Mouse (Mus musculus) lung, postnatal 0 days (tissue): ENCODE results near the gene Cdipt. TPM values are rescaled to one million over a fixed set of nuclear protein-coding genes. Genes with fewer than 3 reads are reported as not detected.

Experiments used
- ATAC-seq: fragments of 200-750 bp; cut with Nextera tagmentation; 2 replicates; pipeline ENCODE4 v1.8.0; 2017; ENCODE audit warnings: moderate library complexity
- DNase-seq: peaks from one replicate; pipeline ENCODE4 v3.0.0-alpha.2; 2016; ENCODE audit warnings: low spot score
- H3K27ac ChIP-seq: fragments of 300-500 bp; sonication (generic); 2 replicates; pipeline ENCODE4 v1.5.1; 2014; ENCODE audit warnings: antibody characterized with exemption, mild to moderate bottlenecking, low read length, mixed read lengths
- H3K27me3 ChIP-seq: fragments of 300-500 bp; sonication (generic); replicated peaks from 2 replicates; pipeline ENCODE4 v1.6.1; 2014; ENCODE audit warnings: low read length, mixed read lengths; ENCODE audit not compliant: insufficient read depth
- H3K36me3 ChIP-seq: fragments of 300-500 bp; sonication (generic); 2 replicates; pipeline ENCODE4 v1.6.1; 2014; ENCODE audit warnings: low read length, mixed read lengths; ENCODE audit not compliant: insufficient read depth
- H3K4me1 ChIP-seq: fragments of 300-500 bp; sonication (generic); 2 replicates; pipeline ENCODE4 v1.6.1; 2014; ENCODE audit warnings: antibody characterized with exemption, low read depth, low read length, mixed read lengths; ENCODE audit not compliant: insufficient read depth
- H3K4me2 ChIP-seq: fragments of 300-500 bp; sonication (generic); replicated peaks from 2 replicates; pipeline ENCODE4 v1.6.1; 2014; ENCODE audit warnings: low read depth, mild to moderate bottlenecking, low read length, moderate library complexity, mixed read lengths
- H3K4me3 ChIP-seq: fragments of 300-500 bp; sonication (generic); 2 replicates; pipeline ENCODE4 v1.5.1; 2014; ENCODE audit warnings: low read depth, low read length
- H3K9ac ChIP-seq: fragments of 300-500 bp; sonication (generic); replicated peaks from 2 replicates; pipeline ENCODE4 v1.6.1; 2014; ENCODE audit warnings: low read depth, mild to moderate bottlenecking
- H3K9me3 ChIP-seq: fragments of 300-500 bp; sonication (generic); 2 replicates; pipeline ENCODE4 v1.6.1; 2016; ENCODE audit warnings: low read length, mixed read lengths
- CTCF ChIP-seq: IDR thresholded peaks from 2 replicates; pipeline ENCODE4 v1.5.1; 2016; ENCODE audit warnings: antibody characterized with exemption, mild to moderate bottlenecking
- EP300 ChIP-seq: IDR thresholded peaks from 2 replicates; pipeline ENCODE4 v1.6.1; 2016; ENCODE audit warnings: antibody characterized with exemption, mild to moderate bottlenecking, control low read depth
- WGBS: fragments of 180-500 bp; shearing (Covaris S2); extraction: QIAGEN DNeasy Blood & Tissue Kit; methylation state at CpG from one replicate; pipeline ENCODE4 v1.1.7; 2014; 5-methylcytosine and 5-hydroxymethylcytosine counted together
- polyA plus RNA-seq: library from polyadenylated mRNA; unstranded; fragments of >200 nt; fragmentation: Nextera tagmentation; extraction: Ambion mirVana; gene quantifications from 2 replicates; pipeline ENCODE4 v1.2.1, GENCODE M21; 2015

Cdipt gene
- polyA plus RNA-seq, 1 experiment from 2014 or later: 164 TPM

GRCm38 (mm10) chr7:126976878-126977459, 1.3 kb downstream of the Cdipt start:
- Histone ChIP-seq H3K4me2 (peak overlapping the region; percentile 83), H3K36me3 (peaks cover 7% of the 10 kb centered on the region), H3K4me3 (peak overlapping the region; percentile 99), H3K27me3 (no peaks in the 10 kb centered on the region), H3K27ac (peak overlapping the region; percentile 99), H3K9me3 (no peaks in the 10 kb centered on the region), H3K9ac (peak overlapping the region; percentile 98), H3K4me1 (peaks cover 5% of the 10 kb centered on the region)
- WGBS: 18% methylated on average over 14 of the region's 14 CpGs
- no peak for TF ChIP-seq CTCF
- TF ChIP-seq EP300: peak; percentile 28; the same call in 1 of the 2 replicates
- ATAC-seq: peak; percentile 27; the same call in 1 of the 2 replicates
- DNase-seq: peak; percentile 35

- Histone ChIP-seq H3K9ac (no peak overlapping the region), H3K4me3 (no peak overlapping the region), H3K27ac (no peak overlapping the region), H3K27me3 (no peaks in the 10 kb centered on the region), H3K36me3 (peaks cover 7% of the 10 kb centered on the region), H3K9me3 (no peaks in the 10 kb centered on the region), H3K4me1 (peaks cover 5% of the 10 kb centered on the region), H3K4me2 (no peak overlapping the region)
- no peak for ATAC-seq
- no peak for TF ChIP-seq EP300
- no peak for TF ChIP-seq CTCF
- 80% methylated on average over 6 of the region's 6 CpGs for WGBS
- no peak for DNase-seq
Observed at GRCm38 (mm10) chr7:126978841-126979240, 3.1 kb downstream of the Cdipt start.

DNA sequence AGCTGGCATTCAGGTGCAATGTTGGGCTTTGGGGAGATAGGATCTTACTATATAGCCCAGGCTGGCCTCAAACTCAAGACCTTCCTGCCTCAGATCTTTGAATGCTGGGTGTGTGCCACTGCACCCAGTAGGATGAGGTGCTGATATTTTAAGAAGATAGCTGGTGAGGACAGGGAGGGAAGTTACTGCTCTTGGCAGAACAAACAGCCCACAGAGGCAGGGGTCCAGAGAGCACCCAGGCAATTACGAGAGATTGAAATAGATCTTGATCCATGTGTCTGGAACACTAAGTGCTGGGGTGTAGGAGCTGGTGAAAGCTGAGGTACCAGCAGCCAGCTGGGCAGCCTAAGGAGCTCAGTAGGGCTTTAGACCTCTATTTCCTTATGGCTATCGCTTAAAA, 5.9 kb downstream of the Cdipt start:
- peaks cover 5% of the 10 kb centered on the region for H3K4me1 ChIP-seq
- no peak overlapping the region for H3K27ac ChIP-seq
- H3K9ac ChIP-seq: no peak overlapping the region
- ATAC-seq (no peak), DNase-seq (no peak)
- TF ChIP-seq EP300 (no peak), CTCF (no peak)
- no peaks in the 10 kb centered on the region for H3K27me3 ChIP-seq
- H3K36me3 ChIP-seq: peaks cover 7% of the 10 kb centered on the region
- no peak overlapping the region for H3K4me3 ChIP-seq
- no peaks in the 10 kb centered on the region for H3K9me3 ChIP-seq
- 88% methylated on average over 2 of the region's 2 CpGs for WGBS
- H3K4me2 ChIP-seq: no peak overlapping the region

- Histone ChIP-seq H3K9me3 (no peaks in the 10 kb centered on the region), H3K4me2 (no peak overlapping the region), H3K27me3 (no peaks in the 10 kb centered on the region), H3K4me1 (peaks cover 2% of the 10 kb centered on the region; the same call in 1 of the 2 replicates), H3K27ac (no peak overlapping the region), H3K4me3 (no peak overlapping the region), H3K9ac (no peak overlapping the region), H3K36me3 (peaks cover 7% of the 10 kb centered on the region)
- DNase-seq (no peak), ATAC-seq (no peak)
- WGBS: 78% methylated on average over 4 of the region's 4 CpGs
- TF ChIP-seq EP300 (no peak), CTCF (no peak)
Observed at GRCm38 (mm10) chr7:126982054-126982453, 6.3 kb downstream of the Cdipt start.

- no peaks in the 10 kb centered on the region for H3K4me1 ChIP-seq
- H3K27ac ChIP-seq: no peak overlapping the region
- no peak for TF ChIP-seq EP300
- TF ChIP-seq CTCF: no peak
- DNase-seq: no peak
- no peak overlapping the region for H3K9ac ChIP-seq
- no peaks in the 10 kb centered on the region for H3K9me3 ChIP-seq
- H3K4me2 ChIP-seq: no peak overlapping the region
- WGBS: 72% methylated on average over 7 of the region's 7 CpGs
- no peaks in the 10 kb centered on the region for H3K27me3 ChIP-seq
- no peak overlapping the region for H3K4me3 ChIP-seq
- H3K36me3 ChIP-seq: peaks cover 7% of the 10 kb centered on the region
- no peak for ATAC-seq
Observed at GRCm38 (mm10) chr7:126983113-126983512, 7.4 kb downstream of the Cdipt start.

DNA sequence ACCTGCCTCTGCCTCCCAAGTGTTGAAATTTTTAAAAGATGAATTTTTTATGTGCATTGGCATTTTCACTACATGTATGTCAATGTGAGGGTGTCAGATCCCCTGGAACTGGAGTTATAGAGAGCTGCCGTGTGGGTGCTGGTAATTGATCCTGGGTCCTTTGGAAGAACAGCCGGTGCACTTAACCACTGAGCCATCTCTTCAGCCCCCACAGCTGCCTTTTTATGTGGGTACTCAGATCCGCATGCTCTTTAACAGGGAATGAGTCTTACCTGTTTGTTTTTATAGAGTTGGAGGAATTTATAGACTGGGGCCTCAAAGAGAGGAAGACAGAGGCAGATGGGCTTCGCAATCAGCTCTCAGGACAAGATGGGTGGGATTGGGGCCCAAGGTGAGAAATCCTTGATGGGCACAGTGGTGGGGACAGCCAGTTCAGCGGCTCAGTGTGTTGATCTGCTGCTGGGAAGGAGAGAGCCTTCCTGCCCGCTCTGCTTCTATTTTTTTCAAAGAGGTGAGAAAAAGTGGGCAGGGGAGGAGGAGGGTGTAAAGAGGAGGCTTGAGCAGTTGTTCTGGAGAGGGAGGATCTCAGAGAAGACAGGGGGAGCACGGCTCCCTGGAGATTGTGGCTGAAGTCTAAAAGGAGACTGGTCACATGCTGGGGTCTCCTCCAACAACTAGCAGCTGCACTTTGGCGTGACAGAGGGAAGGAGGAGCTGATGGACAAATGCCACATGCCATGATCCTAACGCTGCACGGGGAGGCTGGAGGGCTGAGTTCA, 9.1 kb downstream of the Cdipt start:
- Histone ChIP-seq H3K36me3 (peaks cover 9% of the 10 kb centered on the region), H3K27ac (no peak overlapping the region), H3K4me3 (no peak overlapping the region), H3K27me3 (no peaks in the 10 kb centered on the region), H3K9me3 (no peaks in the 10 kb centered on the region), H3K4me1 (no peaks in the 10 kb centered on the region), H3K4me2 (no peak overlapping the region), H3K9ac (no peak overlapping the region)
- 32% methylated on average over 10 of the region's 10 CpGs for WGBS
- peak; percentile 39 for DNase-seq
- TF ChIP-seq EP300 (no peak), CTCF (no peak)
- peak; percentile 38 for ATAC-seq
